In the genomic region with DNA sequence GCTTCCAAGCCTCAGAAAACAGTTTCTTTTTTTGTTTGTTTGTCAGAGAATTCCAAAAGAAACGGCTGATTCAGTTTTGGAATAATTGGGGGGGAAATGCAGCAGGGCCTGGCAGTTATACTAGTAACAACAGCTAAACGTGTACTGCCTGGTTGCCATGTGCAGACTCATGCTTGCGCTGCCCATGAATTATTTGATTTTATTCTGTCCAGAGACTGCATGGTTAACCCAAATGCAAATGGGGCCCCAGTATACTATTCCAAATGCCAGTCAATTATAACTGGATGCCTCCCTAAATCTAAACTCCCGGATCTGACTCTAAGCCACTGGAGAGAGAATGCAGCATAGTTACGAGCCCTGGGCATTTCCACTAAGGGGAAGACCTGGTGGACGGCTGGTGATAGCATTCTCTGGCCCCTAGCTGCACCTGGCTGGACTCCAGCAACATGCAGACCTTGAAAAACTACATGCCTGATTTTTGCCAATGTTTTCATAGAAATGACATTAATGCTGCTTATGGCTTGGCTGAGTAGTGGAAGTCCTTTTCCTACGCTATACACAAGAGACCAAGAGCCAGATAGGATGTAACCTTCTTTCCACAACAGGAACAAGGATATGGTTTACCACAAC, we compare ENCODE assay signal across 8 mouse cellular contexts. TPM values are rescaled to one million over a fixed set of nuclear protein-coding genes. Genes with fewer than 3 reads are reported as not detected.
DNase-seq lines count a peak whose midpoint lies in the region; ATAC-seq lines count a peak whose summit lies in the region.

No protein-coding gene starts in this region.

- peaks cover 3% of the 10 kb centered on the region; the same call in 1 of the 2 replicates for H3K27me3 ChIP-seq in embryonic facial prominence, embryonic 11.5 days (ENCODE audit: control insufficient read depth, insufficient read depth, low read length)
- 0 out of 2 replicates have a peak, but pooled peaks cover 3% of the 10 kb centered on the region for H3K27me3 ChIP-seq in intestine, embryonic 16.5 days (replicated peaks; ENCODE audit: control insufficient read depth, insufficient read depth, low read length)
- no peaks in the 10 kb centered on the region for H3K27me3 ChIP-seq in neural tube, embryonic 15.5 days (replicated peaks)

- no peaks in the 10 kb centered on the region for H3K9me3 ChIP-seq in embryonic facial prominence, embryonic 11.5 days (replicated peaks; ENCODE audit: control insufficient read depth, low read length)
- no peaks in the 10 kb centered on the region for H3K9me3 ChIP-seq in intestine, embryonic 16.5 days (ENCODE audit: control insufficient read depth, low read length)
- H3K9me3 ChIP-seq in neural tube, embryonic 15.5 days (replicated peaks) = no peaks in the 10 kb centered on the region

- H3K27ac ChIP-seq in embryonic facial prominence, embryonic 11.5 days (replicated peaks; ENCODE audit: low read depth, low read length) = no peak overlapping the region
- peak overlapping the region; percentile 72; the same call in 1 of the 2 replicates for H3K27ac ChIP-seq in intestine, embryonic 16.5 days (ENCODE audit: low read length)
- H3K27ac ChIP-seq in neural tube, embryonic 15.5 days (replicated peaks) = peak overlapping the region; percentile 94

- peak overlapping the region; percentile 74 for H3K9ac ChIP-seq in embryonic facial prominence, embryonic 11.5 days (replicated peaks; ENCODE audit: low read length)
- peak overlapping the region; percentile 74 for H3K9ac ChIP-seq in intestine, embryonic 16.5 days (ENCODE audit: low read depth, low read length)
- peak overlapping the region; percentile 83 for H3K9ac ChIP-seq in neural tube, embryonic 15.5 days (replicated peaks)

- no peak for ATAC-seq in embryonic facial prominence, embryonic 11.5 days (replicated peaks; ENCODE audit: insufficient number of reproducible peaks, low FRiP score, low TSS enrichment, low read depth)
- ATAC-seq in intestine, embryonic 16.5 days = no peak
- ATAC-seq in neural tube, embryonic 15.5 days (ENCODE audit: low FRiP score) = peak; percentile 29; the same call in 1 of the 2 replicates

- peak overlapping the region; percentile 67 for H3K4me3 ChIP-seq in embryonic facial prominence, embryonic 11.5 days (ENCODE audit: low read depth, low read length)
- peak overlapping the region; percentile 73 for H3K4me3 ChIP-seq in intestine, embryonic 16.5 days (ENCODE audit: low read length)
- peak overlapping the region; percentile 59 for H3K4me3 ChIP-seq in neural tube, embryonic 15.5 days (replicated peaks)

- no peaks in the 10 kb centered on the region; the same call in 1 of the 2 replicates for H3K4me1 ChIP-seq in embryonic facial prominence, embryonic 11.5 days (ENCODE audit: control insufficient read depth, insufficient read depth, low read length)
- no peaks in the 10 kb centered on the region for H3K4me1 ChIP-seq in intestine, embryonic 16.5 days (ENCODE audit: control insufficient read depth, insufficient read depth, low read length)
- H3K4me1 ChIP-seq in neural tube, embryonic 15.5 days = peaks cover 11% of the 10 kb centered on the region

- peak overlapping the region; percentile 87 for H3K4me2 ChIP-seq in embryonic facial prominence, embryonic 11.5 days (ENCODE audit: low read depth, low read length)
- H3K4me2 ChIP-seq in intestine, embryonic 16.5 days (ENCODE audit: low read depth, low read length) = peak overlapping the region; percentile 89
- peak overlapping the region; percentile 82 for H3K4me2 ChIP-seq in neural tube, embryonic 15.5 days

- 34% methylated on average over 7 of the region's 7 CpGs for WGBS in embryonic facial prominence, embryonic 11.5 days
- 41% methylated on average over 7 of the region's 7 CpGs for WGBS in intestine, embryonic 16.5 days
- 19% methylated on average over 7 of the region's 7 CpGs for WGBS in neural tube, embryonic 15.5 days

- DNase-seq in left cerebral cortex, adult 18-20 months (ENCODE audit: low spot score in 2 of 2) = peak; percentile 18 to 35
- no peak for DNase-seq in left cerebral cortex, adult 11 months (ENCODE audit: low spot score)
- no peak for DNase-seq in embryonic facial prominence, embryonic 11.5 days (ENCODE audit: low spot score)
- DNase-seq in MN1 (ENCODE audit: low spot score) = no peak
- no peak for DNase-seq in spleen, adult 18-20 months
- no peak for DNase-seq in gastrocnemius, postnatal 25 days

- H3K36me3 ChIP-seq in embryonic facial prominence, embryonic 11.5 days (replicated peaks; ENCODE audit: control insufficient read depth, insufficient read depth, low read depth, low read length) = no peaks in the 10 kb centered on the region
- no peaks in the 10 kb centered on the region for H3K36me3 ChIP-seq in intestine, embryonic 16.5 days (ENCODE audit: control insufficient read depth, insufficient read depth, low read length)
- H3K36me3 ChIP-seq in neural tube, embryonic 15.5 days = no peaks in the 10 kb centered on the region

RNA-seq across cellular contexts. Expression of gene Tenm2, which starts 1.4 kb away (rescaled TPM):
- total RNA-seq in left cerebral cortex, adult 18-20 months (2021) = 10 to 100 TPM; 74.9 to 82.1 TPM
- polyA plus RNA-seq in embryonic facial prominence, embryonic 11.5 days (2014; fragmentation: Nextera tagmentation; extraction: Ambion mirVana) = 1.5 and 2.3 TPM in 2 replicates
- 0.39 and 0.70 TPM in 2 replicates for polyA plus RNA-seq in intestine, embryonic 16.5 days (2015; fragmentation: Nextera tagmentation; extraction: Ambion mirVana)
- polyA plus RNA-seq in neural tube, embryonic 15.5 days (2015; fragmentation: Nextera tagmentation; extraction: Ambion mirVana) = 25.5 and 34.7 TPM in 2 replicates
- total RNA-seq in gastrocnemius, postnatal 25 days (2021) = under 1 TPM; 0.29 to 0.49 TPM

Comparison
In these comparisons a context has a peak if more than half of its experiments do, and no peak if none do; other contexts are left out.
1. DNase-seq: peak in left cerebral cortex, adult 18-20 months (2 of 2); none in left cerebral cortex, adult 11 months (single experiment), embryonic facial prominence, embryonic 11.5 days (single experiment), MN1 (single experiment), spleen, adult 18-20 months (0 of 2) and gastrocnemius, postnatal 25 days (single experiment).
2. Peak in every context shown above with its lines, with median percentiles within 50 percentile points of each other: H3K4me2 ChIP-seq, H3K4me3 ChIP-seq and H3K9ac ChIP-seq.